Mouse (Mus musculus) liver, postnatal 0 days (tissue): ENCODE measurements at regions not wholly inside any gene's neighbourhood (a gene's known extent, or its start where the extent isn't known, plus 50 kb on each side); places are given as distances from the start of the nearest gene placed in this dataset.

Source experiments
- CTCF ChIP-seq: sonication (generic); IDR thresholded peaks from 2 replicates; pipeline ENCODE4 v1.5.1; 2016; ENCODE audit warnings: antibody characterized with exemption, low read depth
- EP300 ChIP-seq: IDR thresholded peaks from 2 replicates; pipeline ENCODE4 v1.6.1; 2016; ENCODE audit warnings: antibody characterized with exemption, low read depth, mild to moderate bottlenecking

DNA sequence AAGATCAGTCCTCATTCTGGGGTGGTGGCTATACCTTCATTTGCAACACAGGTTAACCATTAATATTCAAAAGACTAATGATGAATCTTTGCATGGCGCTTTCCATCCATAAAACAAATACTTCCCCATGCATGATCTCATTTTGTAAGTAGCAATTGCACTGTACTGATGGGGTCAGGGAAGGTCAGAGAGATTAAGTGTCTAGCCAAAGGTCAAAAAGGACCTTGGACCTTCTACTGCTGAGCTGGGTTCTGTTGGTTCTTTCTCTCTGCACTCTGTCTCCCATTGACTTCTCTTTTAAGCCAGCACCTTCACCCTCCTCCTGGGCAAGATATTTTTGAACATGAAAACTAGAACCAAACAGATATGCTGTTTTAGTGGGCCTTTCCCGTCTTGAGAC lies 161.9 kb upstream of the Bcl6 start:
- TF ChIP-seq CTCF, result no peak
- no peak for TF ChIP-seq EP300
